In genomic region chr1:58803531-58803930, GRCm38 (mm10) we compare ENCODE assay signal across 14 mouse cellular contexts. TPM values are rescaled to one million over a fixed set of nuclear protein-coding genes. Genes with fewer than 3 reads are reported as not detected.
A peak's percentile ranks its signal among the peaks of the same experiment; 100 is the strongest.
DNase-seq lines count a peak whose midpoint lies in the region; ATAC-seq and TF ChIP-seq lines count a peak whose summit lies in the region.
"Had no signal": no experiment of that assay in that cellular context is flagged by ENCODE, and none has a peak within 500 bp of the region (broad histone marks: within the 10 kb centered on the region; RNA-seq: fewer than 3 reads in every experiment).

No protein-coding gene starts in this region.

- peaks cover 6% of the 10 kb centered on the region for H3K36me3 ChIP-seq in thymus, adult 2 months (ENCODE audit: control insufficient read depth, insufficient read depth, low read length)
- 0 out of 2 replicates have a peak, but pooled peaks cover 4% of the 10 kb centered on the region for H3K36me3 ChIP-seq in intestine, embryonic 15.5 days
- H3K36me3 ChIP-seq: forebrain, embryonic 12.5 days had no signal

- H3K9me3 ChIP-seq in intestine, embryonic 15.5 days: no peaks in the 10 kb centered on the region
- H3K9me3 ChIP-seq: forebrain, embryonic 12.5 days; hindbrain, embryonic 10.5 days had no signal

- peaks cover 12% of the 10 kb centered on the region for H3K4me1 ChIP-seq in thymus, adult 2 months (replicated peaks; ENCODE audit: control insufficient read depth, insufficient read depth, low read length)
- H3K4me1 ChIP-seq in intestine, embryonic 15.5 days (replicated peaks): no peaks in the 10 kb centered on the region
- H3K4me1 ChIP-seq: forebrain, embryonic 12.5 days; hindbrain, embryonic 10.5 days had no signal

- H3K4me2 ChIP-seq in intestine, embryonic 15.5 days (replicated peaks): no peak overlapping the region
- H3K4me2 ChIP-seq: forebrain, embryonic 12.5 days; heart, embryonic 11.5 days had no signal

- H3K27me3 ChIP-seq in thymus, adult 2 months (ENCODE audit: control insufficient read depth, insufficient read depth, low read length): no peaks in the 10 kb centered on the region
- H3K27me3 ChIP-seq in intestine, embryonic 15.5 days (replicated peaks): no peaks in the 10 kb centered on the region
- H3K27me3 ChIP-seq: forebrain, embryonic 12.5 days had no signal

- intact Hi-C loops in left cerebral cortex, postnatal 10 days (cut with DNase I): no loop called here

- no peak for ATAC-seq in intestine, embryonic 15.5 days

- H3K4me3 ChIP-seq in thymus, adult 2 months (ENCODE audit: control insufficient read depth, insufficient read depth, low read length): peak overlapping the region; percentile 51; the same call in 1 of the 2 replicates
- H3K4me3 ChIP-seq in intestine, embryonic 15.5 days (replicated peaks): no peak overlapping the region
- H3K4me3 ChIP-seq: forebrain, embryonic 12.5 days; hindbrain, embryonic 10.5 days had no signal

- DNase-seq in thymus, adult 2 months: no peak
- no peak for DNase-seq in thymus, adult 18-20 months
- peak; percentile 22 for DNase-seq in MN1 (ENCODE audit: low spot score)
- no peak for DNase-seq in yolk sac, embryonic 10.5 days (ENCODE audit: low spot score)
- DNase-seq in kidney, adult 9 months: no peak
- DNase-seq in left cerebral cortex, postnatal 10 days (ENCODE audit: extremely low spot score in 1 of 2, low spot score in 2 of 2): no peak
- DNase-seq: cerebellum, postnatal 25 days; kidney, postnatal 14 days; right cerebral cortex, postnatal 25 days had no signal

- peak overlapping the region; percentile 81 for H3K27ac ChIP-seq in thymus, adult 2 months (ENCODE audit: control insufficient read depth, insufficient read depth, low read length)
- H3K27ac ChIP-seq in intestine, embryonic 15.5 days: 0 out of 2 replicates have a peak overlapping the region, but pooled peaks have one; percentile 22
- H3K27ac ChIP-seq: forebrain, embryonic 12.5 days; hindbrain, embryonic 10.5 days; liver, embryonic 14.5 days had no signal

- no peak overlapping the region for H3K9ac ChIP-seq in intestine, embryonic 15.5 days
- H3K9ac ChIP-seq: forebrain, embryonic 12.5 days; liver, embryonic 14.5 days had no signal

- 23% methylated on average over 6 of the region's 6 CpGs for WGBS in thymus, adult 2 months
- WGBS in intestine, embryonic 15.5 days: 87% methylated on average over 6 of the region's 6 CpGs

- TF ChIP-seq CTCF in thymus, adult 2 months (IDR thresholded peaks at IDR 0.05; ENCODE audit: borderline replicate concordance, control insufficient read depth, extremely low read depth, insufficient read depth, low read length, poor library complexity): no peak

- no peak for TF ChIP-seq POLR2A in thymus, adult 2 months (IDR thresholded peaks at IDR 0.05; ENCODE audit: control insufficient read depth, extremely low read depth, insufficient read depth, low read length, poor library complexity)

RNA-seq across cellular contexts. Expression of gene Casp8, which starts 8.4 kb away (rescaled TPM):
- 12.0 and 12.3 TPM in 2 replicates for polyA plus RNA-seq in thymus, adult 2 months (2012; rRNA removed)
- 51.6 and 52.8 TPM in 2 replicates for polyA plus RNA-seq in intestine, embryonic 15.5 days (2015; fragmentation: Nextera tagmentation; extraction: Ambion mirVana)
- total RNA-seq in left cerebral cortex, postnatal 10 days (2021): 1 to 10 TPM; 3.7 to 4.0 TPM
